Mouse (Mus musculus): ENCODE measurements around the gene Slc15a5.

Slc15a5 gene

DNA sequence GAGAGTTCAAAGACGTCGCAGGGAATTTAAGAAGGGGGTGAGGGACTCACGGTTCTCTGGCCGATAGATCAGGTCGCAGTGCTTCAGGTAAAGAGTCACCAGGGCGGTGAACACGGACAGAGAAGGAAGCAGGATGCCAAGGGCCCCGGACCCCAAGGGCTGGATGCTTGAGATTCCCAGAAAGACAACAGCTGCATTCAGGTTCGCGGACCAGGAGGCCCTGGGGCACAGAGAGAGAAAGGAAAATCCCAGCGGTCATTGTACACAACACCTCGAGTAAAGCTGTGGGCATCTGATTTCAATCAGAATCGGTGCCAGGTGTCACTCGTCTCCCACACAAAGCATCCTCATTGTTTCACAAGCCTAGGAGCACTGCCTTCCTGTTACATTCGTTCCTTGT lies 24.1 kb downstream of the Slc15a5 start:
- DNase-seq (ENCODE audit: low spot score in 2 of 2), result no peak

DNA sequence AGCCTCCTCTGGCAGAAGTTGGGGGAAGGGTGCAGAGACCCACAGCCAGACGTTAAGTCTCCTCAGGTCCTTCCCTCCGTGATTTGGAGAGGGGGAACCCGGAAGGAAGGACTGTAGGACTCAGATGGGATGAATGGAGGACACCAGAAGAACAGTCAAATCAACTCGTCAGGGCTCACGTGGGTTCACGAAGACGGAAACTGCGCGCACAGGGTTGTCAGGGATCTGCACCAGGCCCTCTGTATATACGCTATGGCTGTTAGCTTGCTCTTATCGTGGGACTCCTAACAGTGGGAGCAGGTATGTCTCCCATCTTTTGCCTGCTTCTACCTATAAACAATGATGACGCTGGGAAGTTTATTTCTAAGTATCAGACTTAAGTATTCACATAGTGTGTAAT lies 24.8 kb downstream of the Slc15a5 start:
- no peak for DNase-seq (ENCODE audit: low spot score in 2 of 2)

DNA sequence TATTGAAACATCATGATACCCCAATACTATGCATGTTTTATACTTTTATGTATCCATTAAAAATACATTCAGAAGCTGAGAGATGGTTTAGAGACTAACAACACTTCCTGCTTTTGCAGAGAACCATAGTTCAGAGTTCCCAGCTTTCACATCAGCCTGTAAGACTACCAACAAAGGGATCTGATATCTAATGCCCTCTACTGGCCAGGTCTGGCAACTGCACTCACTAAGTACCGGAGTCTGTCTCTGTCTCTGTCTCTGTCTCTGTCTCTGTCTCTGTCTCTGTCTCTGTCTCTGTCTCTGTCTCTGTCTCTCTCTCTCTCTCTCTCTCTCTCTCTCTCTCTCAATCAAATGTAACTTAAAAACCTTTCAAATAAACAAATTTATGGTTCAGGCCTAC lies 25.6 kb downstream of the Slc15a5 start:
- no peak for DNase-seq (ENCODE audit: low spot score in 2 of 2)

DNA sequence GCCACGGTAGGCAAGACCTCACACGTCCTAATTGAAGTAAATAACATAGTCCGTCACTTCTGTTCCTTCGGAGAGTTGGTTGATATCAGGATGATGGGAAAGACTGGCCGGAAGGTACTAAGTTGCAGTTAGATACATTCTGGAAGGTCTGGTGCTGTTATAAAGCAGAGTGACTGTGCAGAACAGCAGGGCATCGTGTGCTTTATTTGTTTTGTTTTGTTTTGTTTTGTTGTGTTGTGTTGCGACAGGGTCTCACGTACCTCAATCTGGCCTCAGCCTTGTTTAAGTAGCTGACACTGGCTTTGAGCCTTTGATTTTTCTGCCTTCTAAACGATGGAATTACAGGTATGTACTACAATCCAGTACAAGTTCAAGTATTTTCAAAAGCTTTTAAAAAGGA lies 26.0 kb downstream of the Slc15a5 start:
- no peak for DNase-seq (ENCODE audit: low spot score in 2 of 2)

DNA sequence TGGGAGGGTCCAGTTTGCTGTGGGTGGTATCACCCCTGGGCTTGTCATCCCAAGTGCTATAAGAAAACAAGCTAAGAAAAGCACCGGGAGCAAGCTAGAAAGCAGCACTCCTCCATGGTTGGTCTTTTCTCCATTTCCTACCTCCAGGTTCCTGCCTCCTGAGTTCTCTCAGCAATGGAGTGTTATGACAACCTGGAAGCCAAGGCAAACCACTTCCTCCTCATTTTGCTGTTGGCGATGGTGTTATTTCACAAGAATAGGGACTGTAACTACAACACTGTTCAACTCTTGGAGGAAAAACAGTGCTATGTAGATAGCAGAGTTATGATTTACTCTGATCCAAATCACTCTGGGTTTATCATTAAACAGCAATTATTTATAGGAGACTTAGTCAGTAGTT lies 34.4 kb downstream of the Slc15a5 start:
- no peak for DNase-seq (ENCODE audit: low spot score in 2 of 2)

DNA sequence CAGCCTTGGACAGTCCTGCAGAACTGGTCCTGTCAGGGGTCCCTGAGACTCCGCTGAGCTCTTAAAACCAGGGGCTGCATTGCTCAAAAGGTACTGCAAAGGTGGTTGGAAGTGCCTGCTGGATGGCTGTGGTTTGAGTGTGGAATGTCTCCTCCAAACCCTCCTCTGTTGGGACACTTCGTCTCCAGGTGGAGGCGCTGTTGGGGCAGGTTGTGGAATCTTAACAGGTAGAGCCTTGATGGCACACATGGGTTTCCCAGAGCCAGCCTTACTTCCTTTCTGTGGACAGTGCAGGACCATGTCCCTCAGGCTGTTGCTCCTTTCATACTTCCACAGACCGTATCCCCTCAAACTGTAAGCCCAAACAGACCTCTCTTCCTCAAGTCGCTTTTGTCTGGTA lies 36.8 kb downstream of the Slc15a5 start:
- no peak for DNase-seq (ENCODE audit: low spot score in 2 of 2)

DNA sequence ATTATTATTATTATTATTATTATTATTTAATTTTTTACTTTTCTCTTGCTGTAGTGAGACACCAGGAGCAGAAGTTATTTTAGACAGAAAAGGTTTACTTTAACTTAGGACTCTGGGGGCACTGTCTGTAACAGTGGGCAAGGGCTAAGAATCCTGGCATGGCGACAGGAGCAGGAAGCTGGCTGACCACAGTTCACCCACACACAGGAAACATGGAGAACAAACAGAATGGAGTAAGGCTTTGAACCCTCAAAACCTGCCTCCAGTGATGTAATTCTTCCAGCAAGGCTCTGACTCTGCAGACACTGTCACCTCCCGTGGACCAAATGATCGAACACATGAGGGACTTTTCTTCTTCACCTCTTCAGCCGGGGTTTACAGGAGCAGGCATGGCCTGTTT lies 37.9 kb downstream of the Slc15a5 start:
- DNase-seq (ENCODE audit: low spot score in 2 of 2), result no peak

DNA sequence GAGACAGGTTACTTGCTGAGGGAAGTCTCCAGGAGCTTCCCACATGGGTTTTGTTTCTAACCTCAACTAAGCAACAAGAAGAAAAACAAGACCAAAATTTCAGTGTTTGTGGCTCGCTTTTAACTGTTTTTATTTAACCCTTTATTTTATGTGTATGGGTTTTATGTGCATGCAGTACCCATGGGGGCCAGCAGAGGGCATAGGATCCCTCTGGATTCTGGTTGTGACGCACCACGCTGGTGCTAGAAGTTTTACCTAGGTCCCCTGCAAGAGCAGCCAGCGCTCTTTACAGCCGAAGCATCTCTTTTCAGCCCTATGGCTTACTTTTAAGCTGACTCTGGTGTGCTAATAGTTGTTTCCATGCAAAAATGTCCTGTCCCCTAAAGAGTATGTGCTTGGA lies 42.1 kb downstream of the Slc15a5 start:
- no peak for DNase-seq (ENCODE audit: low spot score in 2 of 2)

DNA sequence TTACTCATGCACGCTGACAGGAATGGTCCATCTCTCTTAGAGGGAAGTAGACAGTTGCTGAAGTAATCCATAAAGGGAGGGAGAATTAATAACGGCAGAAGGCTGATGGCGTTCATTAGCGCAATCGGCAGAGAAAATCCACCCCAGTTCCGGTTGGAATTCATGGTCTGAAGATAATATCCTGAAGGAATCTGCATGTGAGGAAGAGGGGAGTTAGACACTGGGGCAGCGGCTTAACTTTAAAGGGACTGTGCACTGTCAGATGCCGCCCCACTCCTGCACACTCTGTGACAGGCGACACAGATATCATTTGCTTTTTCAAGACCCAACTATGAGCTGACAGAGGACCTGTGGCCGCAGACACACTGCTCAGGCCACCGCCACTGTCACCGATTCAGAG lies 42.8 kb downstream of the Slc15a5 start:
- DNase-seq (ENCODE audit: low spot score in 2 of 2), result no peak

DNA sequence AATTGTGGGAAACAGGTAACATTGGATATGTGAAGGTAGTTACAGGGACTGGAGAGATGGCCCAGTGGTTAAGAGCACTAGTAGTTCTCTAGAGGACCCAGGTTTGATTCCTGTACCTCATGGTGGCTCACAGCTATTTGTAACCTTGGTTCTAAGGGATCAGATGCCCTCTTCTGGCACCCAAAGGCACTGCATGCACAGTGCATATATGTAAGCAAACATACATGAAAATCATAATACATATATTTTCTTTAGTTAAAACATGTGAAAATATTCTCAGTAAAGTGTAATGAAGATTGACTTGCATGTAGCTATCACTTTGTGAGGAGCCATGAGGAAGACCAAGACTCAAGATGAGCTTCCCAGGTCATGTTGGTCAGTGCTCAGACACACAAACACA lies 62.8 kb downstream of the Slc15a5 start:
- DNase-seq (ENCODE audit: low spot score in 2 of 2), result no peak

DNA sequence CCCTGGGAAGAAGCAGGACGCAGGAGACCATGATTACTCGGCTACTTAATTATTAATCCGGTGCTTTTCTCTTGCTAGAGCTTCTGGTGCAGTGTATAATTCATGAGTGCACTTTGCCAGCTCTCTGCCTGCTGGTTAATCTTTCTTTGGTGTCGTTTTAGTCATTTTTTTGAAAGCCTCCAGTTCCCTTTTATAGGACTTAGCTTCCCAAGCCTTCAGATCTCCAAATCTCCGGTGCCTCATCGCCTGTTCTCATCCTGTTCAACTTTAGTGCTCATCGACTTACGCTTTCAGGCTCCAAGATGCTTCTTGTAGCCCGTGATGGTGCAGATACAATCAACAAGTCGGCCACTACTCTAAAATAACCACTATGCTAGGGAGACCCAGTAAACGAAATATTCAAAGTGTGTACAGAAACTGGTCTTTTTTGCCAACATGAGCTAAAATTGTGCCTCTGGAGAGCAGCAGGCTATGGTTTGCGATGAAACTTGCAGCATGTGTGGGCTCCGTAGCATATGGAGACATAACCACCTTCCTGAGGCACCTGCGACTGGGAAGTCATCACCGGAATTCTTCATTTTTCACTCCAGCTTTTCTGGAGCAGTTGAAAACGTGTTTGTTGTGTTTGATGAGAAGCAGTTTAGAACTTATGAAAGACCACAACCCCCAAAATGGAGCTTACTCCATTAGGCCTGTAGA lies 64.6 kb downstream of the Slc15a5 start:
- DNase-seq (ENCODE audit: low spot score in 2 of 2), result no peak

DNA sequence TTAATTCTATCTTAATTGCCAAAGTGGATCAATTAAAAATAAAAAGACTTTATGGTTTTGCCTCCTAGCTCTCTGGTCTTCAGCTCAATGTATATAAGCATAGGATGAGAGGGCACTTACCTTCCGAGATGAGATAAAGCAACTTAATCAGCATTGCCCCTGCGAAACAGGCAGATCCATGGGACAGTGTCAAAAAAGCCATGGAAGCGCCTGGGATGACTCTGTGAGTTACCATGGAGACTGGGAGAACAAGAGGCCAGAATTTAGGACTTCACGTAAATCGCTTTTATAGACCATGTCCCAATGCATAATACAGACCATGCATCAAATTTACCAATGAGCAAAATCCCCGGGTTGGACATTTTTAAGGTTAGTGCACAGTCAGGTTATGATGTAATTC lies 67.8 kb downstream of the Slc15a5 start:
- no peak for DNase-seq (ENCODE audit: low spot score in 2 of 2)

DNA sequence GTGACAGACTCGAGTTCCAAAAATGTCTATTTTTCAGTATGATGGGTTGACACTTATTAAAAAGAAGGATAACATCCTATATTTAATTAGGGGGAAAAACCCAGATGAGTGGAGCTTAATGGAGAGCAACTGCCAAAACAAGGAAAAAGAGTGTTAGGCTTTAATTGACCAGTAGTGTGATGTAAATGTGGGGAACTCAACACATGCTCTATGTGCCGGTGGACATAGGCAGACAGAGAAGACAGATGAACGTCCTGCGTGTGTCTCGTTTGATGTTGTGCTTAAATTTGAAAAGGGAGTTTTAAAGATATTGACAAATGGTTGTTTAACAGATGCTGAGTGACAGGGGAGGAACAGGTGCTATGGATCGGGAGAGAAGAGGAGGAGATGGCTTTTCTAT lies 72.0 kb downstream of the Slc15a5 start:
- no peak for DNase-seq (ENCODE audit: low spot score in 2 of 2)

DNA sequence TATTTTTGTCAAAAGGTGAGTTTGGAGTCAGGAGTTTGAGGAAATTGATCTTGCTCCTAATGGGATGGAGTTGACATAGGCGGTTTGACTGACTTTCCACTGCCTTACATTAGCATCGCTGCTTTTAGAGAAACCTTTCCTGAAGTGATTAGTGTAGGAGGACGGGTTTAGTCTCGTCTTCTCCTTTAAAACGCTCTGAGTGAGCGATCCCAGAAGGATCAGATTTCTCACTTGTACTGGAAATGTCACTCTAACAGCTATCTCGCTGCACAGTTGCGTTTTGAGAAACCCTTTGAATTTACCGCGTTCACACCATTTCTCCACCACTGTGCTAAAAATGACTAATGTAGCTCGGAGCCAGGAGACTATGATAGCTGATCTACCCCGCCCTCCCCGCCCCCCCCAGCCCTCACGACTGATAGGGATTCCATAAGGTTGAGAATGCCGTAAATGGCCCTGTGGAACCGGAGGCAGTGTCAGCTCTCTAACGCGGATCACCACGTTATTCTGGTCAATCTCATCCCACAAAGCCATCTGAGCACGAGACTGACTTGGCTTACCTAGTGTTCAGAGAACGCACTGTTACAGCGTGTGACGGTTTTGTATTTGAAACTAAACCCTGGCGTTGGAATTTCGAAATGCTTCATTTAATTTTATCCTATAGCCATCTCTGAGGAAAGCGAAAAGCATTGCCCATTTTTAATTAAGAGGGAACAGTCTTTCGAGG lies 73.0 kb downstream of the Slc15a5 start:
- DNase-seq (ENCODE audit: low spot score in 2 of 2), result no peak

DNA sequence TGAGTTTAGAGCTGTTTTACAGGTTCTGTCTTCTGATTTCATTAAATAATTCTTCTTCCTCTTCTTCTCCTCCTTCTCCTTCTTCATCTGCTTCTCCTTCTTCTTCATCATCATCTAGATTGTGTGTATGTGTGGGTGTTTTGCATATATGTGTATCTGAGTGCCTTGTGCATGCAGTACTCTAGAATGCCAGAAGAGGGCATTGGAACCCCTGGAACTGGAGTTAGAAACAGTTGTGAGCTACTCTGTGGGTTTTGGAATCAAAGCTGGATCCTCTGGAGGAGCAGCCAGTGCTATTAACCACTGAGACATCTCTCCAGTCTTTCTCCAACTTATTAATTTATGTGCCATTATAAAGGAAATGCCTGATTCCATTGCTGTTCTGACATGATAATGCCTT lies 89.9 kb downstream of the Slc15a5 start:
- DNase-seq (ENCODE audit: low spot score in 2 of 2), result no peak

DNA sequence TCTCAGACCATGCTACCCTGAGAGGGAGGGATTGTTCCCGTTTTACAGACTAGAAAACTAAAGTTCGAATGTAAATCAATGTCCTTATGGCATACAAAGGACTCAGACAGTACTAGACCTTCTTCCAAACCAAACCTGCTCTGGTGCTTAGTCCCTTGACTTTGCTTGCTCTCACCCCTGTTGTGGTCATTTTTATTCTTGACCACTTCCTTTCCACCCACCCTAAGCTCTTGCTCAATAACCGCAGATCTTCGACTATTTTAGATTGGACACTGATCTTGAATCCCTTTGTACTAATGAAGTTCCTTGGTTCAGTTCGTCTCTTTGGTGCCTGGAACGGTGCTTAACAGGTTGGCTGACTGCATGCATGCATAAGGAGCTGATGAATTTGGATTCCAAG lies 94.5 kb downstream of the Slc15a5 start:
- no peak for DNase-seq (ENCODE audit: low spot score in 2 of 2)

DNA sequence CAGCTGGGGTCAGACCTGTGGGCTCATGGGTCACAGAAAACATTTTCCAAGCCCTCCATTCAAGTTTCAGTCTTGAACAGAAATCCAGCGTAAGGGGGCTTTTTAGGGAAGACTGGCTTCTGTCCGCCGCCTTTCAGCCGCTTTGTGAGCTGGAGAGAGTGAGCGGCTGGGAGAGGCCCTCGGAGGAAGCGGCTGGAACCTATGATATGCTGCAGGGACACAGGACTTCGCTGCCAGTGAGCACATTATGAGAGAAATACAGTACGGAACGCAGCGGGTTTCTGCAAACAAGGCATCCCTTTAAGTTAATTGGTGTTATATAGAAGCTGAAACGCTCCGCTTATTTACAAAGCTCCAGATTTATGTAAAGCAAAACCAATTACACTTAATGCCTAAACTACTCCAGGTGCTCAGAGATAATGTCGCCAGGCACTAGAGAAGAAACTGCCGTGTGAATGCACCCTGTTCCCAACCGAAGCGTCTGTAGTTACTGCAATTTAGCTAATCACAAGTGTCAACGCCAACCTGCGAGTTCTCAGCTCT lies 97.5 kb downstream of the Slc15a5 start:
- DNase-seq (ENCODE audit: low spot score in 2 of 2), result no peak

DNA sequence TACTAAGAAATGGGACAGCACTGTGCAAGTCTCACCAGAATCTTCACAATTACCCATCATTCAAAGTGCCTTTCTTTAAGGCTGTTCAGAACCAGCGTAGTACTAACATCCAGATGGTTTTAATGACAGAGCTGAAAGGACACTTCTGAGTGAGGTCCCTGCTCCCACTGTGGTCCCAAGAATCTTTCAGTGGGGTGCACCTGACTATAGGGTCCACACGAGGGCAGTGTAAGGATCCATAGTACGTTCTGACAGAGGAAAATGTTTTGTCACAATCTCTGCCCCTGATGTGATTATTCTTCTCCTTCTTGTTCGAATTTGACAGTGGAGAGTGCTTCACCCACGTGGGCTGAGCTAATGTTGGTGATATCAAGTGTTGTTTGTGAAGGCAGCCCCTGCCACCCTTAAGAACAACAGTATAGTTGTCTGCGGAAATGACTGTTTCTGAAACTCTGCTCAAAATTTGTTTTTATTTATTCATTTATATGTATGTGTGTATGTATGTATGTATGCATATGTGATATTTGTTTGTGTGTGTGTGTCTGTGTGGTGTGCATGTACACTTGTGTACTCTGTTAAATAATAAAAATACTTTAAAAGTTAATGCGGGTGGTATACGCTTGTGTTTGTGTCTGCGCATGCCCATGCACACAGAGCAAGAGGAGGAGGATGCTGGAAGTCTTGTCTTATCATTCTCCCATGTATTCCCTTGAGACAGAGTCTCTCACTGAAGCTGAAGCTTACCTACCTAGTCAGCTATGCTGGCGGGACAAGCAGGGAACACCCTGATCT lies 98.6 kb downstream of the Slc15a5 start:
- no peak for DNase-seq (ENCODE audit: low spot score in 2 of 2)

DNA sequence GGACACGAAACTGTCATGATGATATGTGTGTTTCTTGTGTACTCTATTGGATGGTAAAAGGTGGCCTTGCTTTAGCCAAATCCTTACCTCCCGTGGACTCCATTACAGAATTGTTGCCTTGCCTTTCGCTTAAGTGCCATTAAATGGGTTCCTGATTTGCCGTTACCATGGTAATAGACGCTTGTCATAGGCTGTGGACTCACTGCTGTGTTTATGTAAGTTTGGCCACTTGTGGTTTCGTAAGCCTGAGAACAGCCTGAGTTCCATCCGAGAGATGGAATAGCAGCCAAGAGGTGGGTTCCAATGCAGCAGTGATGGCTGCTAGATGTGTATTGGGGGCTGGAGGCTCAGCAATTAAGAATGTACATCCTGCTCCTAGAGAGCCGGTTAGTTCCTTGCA lies 99.3 kb downstream of the Slc15a5 start:
- no peak for DNase-seq (ENCODE audit: low spot score in 2 of 2)

DNA sequence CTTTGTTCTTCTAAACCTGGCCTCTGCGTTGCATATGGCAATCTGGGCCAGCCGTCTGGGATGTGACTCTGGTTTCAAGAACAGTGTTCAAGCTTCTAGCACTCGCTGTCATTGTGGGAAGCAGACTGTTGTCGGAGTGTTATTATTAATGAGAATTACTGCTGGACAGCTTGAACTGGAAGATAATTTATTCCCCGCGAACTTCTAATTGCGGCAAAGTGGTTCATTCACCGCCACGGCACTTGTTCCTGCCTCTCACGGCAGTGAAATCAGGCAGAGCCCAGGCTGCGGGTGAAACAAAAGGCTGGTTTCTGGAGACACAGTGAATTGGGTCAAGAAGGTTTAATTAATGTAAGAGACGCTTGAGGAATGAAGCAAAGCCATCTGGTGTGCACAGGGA lies 99.9 kb downstream of the Slc15a5 start:
- DNase-seq (ENCODE audit: low spot score in 2 of 2), result no peak

DNA sequence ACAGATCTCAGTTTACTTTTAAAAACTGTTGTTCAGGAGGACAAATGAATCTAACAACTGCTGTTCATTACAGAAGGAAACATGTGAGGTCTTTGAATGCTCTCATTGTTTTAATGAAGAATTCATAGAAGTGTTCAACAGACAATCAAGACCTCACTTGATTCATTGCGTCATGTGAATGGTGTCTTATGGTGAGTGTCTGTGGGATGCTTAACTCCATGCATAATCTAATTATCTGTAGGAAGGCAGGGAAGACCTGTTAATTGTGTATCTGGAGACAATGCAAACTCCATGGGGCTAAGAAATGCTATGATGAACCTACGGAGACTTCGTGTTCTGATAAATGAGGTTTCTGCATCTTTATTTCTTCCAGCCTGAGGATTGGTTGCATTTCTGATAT lies 103.7 kb downstream of the Slc15a5 start:
- DNase-seq (ENCODE audit: low spot score in 2 of 2), result no peak

DNA sequence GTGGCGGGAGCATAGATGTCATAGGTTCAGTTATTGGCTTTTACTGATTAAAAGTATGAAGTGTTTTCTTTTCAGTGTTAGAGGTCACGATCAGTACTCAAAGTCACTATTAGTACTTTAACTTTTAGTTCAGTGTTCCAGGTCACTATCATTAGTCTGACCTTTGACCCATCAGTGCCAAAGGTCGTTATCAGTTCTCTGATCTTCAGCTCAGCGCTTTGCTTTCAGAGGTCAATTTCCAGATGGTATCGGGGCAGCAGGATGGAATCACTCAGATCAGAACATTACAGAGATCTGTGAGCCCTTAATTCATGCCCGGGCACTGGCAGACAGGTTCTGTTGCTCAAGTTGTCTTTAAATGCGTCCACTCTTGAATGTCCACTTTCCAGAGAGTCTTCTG lies 116.0 kb downstream of the Slc15a5 start:
- DNase-seq (ENCODE audit: low spot score in 2 of 2), result no peak

DNA sequence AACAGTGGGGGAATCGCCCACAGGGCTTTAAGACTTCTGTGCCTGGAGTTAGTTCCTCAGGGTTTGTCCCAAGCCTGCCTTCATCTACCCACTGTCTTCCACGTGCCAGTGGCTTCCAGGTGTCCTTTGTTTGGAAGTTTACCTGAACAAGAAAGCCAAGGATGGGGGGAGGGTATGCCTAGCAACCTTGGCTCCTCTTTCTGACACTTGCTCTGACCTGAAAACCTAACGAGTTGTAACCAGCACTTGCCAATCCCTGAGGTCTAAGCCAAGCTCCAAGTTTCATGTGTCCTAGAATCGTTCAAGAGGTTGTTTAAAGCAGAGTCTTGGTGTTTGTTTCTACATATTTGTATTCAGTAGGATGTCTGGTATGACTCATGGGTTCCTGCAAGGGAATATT lies 116.9 kb downstream of the Slc15a5 start:
- no peak for DNase-seq (ENCODE audit: low spot score in 2 of 2)

Data from thymus, postnatal 10 days (tissue).